Mouse (Mus musculus) layer of hippocampus, adult 9-11 months (tissue): ENCODE measurements around the gene Sox15.
A peak's percentile ranks its signal among the peaks of the same experiment; 100 is the strongest.
"Not testable (repeated sequence)": the region's sequence is repeated elsewhere in the genome, so short reads cannot be mapped to it uniquely, and the experiment has no call there.

Experiments used
- DNase-seq: peaks from one replicate; pipeline ENCODE4 v3.0.0; 2022

Gene Sox15

GRCm38 (mm10) chr11:69655264-69656064, at the start of gene Sox15:
Gene Sox15, plus strand, starts transcription at chr11:69655314.
- peak; percentile 69 for DNase-seq

- peak; percentile 80 for DNase-seq
Observed at GRCm38 (mm10) chr11:69605726-69606490, 49.2 kb upstream of the Sox15 start, which contains the start of gene Atp1b2. Gene Atp1b2, minus strand, starts transcription at chr11:69605942.

GRCm38 (mm10) chr11:69606491-69606795, 48.7 kb upstream of the Sox15 start:
- no peak for DNase-seq

- no peak for DNase-seq
Observed at GRCm38 (mm10) chr11:69606832-69607231, 48.3 kb upstream of the Sox15 start.

- no peak for DNase-seq
Observed at GRCm38 (mm10) chr11:69608525-69608924, 46.6 kb upstream of the Sox15 start.

GRCm38 (mm10) chr11:69609416-69609815, 45.7 kb upstream of the Sox15 start:
- no peak for DNase-seq

- DNase-seq, result no peak
Observed at GRCm38 (mm10) chr11:69610899-69611298, 44.2 kb upstream of the Sox15 start.

- DNase-seq, result peak; percentile 82
Observed at GRCm38 (mm10) chr11:69613553-69614256, 41.4 kb upstream of the Sox15 start.

- DNase-seq, result not testable (repeated sequence)
Observed at GRCm38 (mm10) chr11:69614257-69614588, 40.9 kb upstream of the Sox15 start.

GRCm38 (mm10) chr11:69616781-69617180, 38.3 kb upstream of the Sox15 start:
- no peak for DNase-seq

GRCm38 (mm10) chr11:69617805-69618204, 37.3 kb upstream of the Sox15 start, which contains the start of gene Shbg:
Gene Shbg, minus strand, starts transcription at chr11:69617905.
- DNase-seq, result no peak

GRCm38 (mm10) chr11:69620394-69621081, 34.6 kb upstream of the Sox15 start:
- no peak for DNase-seq

GRCm38 (mm10) chr11:69621571-69622268, 33.4 kb upstream of the Sox15 start, which contains the start of gene Sat2:
Gene Sat2, plus strand, starts transcription at chr11:69622024.
- no peak for DNase-seq

- no peak for DNase-seq
Observed at GRCm38 (mm10) chr11:69622406-69622805, 32.7 kb upstream of the Sox15 start.

GRCm38 (mm10) chr11:69623006-69623405, 32.1 kb upstream of the Sox15 start:
- DNase-seq, result no peak

GRCm38 (mm10) chr11:69624339-69624738, 30.8 kb upstream of the Sox15 start:
- DNase-seq, result not testable (repeated sequence)

- peak; percentile 67 for DNase-seq
Observed at GRCm38 (mm10) chr11:69628286-69628685, 26.8 kb upstream of the Sox15 start.

GRCm38 (mm10) chr11:69629802-69630201, 25.3 kb upstream of the Sox15 start:
- no peak for DNase-seq

GRCm38 (mm10) chr11:69632284-69633089, 22.6 kb upstream of the Sox15 start, which contains the start of gene Fxr2:
Gene Fxr2, plus strand, starts transcription at chr11:69632990.
- DNase-seq, result peak; percentile 100

GRCm38 (mm10) chr11:69633128-69633866, 21.8 kb upstream of the Sox15 start:
- DNase-seq, result no peak
